Mouse (Mus musculus): ENCODE measurements at regions not wholly inside any gene's neighbourhood (a gene's known extent, or its start where the extent isn't known, plus 50 kb on each side); places are given as distances from the start of the nearest gene placed in this dataset.

DNA sequence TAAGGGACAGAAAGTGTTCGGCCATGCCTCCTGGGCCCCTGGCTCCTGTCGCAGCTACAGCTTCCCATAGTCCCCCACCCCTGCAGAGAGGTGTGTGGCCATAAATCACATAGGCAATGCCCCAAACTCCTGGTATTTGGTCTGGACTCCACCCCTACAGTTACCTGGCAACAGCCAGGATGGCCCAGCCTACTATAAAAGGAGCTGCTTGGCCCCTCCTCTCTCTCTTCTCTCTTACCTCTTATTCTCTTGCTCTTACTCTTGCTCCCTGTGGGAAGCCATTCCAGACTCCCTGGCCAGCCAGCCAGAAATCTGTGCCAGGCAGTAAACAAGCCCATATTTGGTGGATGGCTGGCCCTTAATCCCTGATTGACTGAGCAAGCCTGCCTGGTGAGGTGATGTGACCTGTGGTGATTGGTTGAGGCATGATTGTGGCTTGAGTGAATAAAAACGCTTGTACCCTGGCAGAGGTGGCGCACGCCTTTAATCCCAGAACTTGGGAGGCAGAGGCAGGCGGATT, 56.4 kb upstream of the Nap1l1 start:
- no peak for TF ChIP-seq ZC3H11A (IDR thresholded peaks at IDR 0.05; ENCODE audit: low read depth, low read length)
- TF ChIP-seq NRF1 (IDR thresholded peaks at IDR 0.05; ENCODE audit: insufficient read depth, low read depth, low read length, poor library complexity, severe bottlenecking), result no peak
- TF ChIP-seq SMC3 (IDR thresholded peaks at IDR 0.05; ENCODE audit: low read depth, low read length), result no peak
- TF ChIP-seq MEF2A (IDR thresholded peaks at IDR 0.05; ENCODE audit: extremely low read depth, insufficient replicate concordance, low read depth, low read length, poor library complexity, severe bottlenecking), result no peak
- TF ChIP-seq NELFE (IDR thresholded peaks at IDR 0.05; ENCODE audit: low read depth, low read length), result no peak
- TF ChIP-seq POLR2A (IDR thresholded peaks at IDR 0.05; ENCODE audit: control insufficient read depth in 1 of 2, insufficient read depth in 1 of 2, low read depth in 1 of 2, low read length in 2 of 2, poor library complexity in 1 of 2), result no peak
- no peak for TF ChIP-seq CTCF (IDR thresholded peaks at IDR 0.05 in 2 of 3, conservative IDR thresholded peaks at IDR 0.05 in 1 of 3; ENCODE audit: control insufficient read depth in 1 of 3, insufficient read depth in 1 of 3, low read depth in 2 of 3, low read length in 3 of 3, poor library complexity in 1 of 3, severe bottlenecking in 1 of 3)
- no peak for TF ChIP-seq UBTF (IDR thresholded peaks at IDR 0.05; ENCODE audit: borderline replicate concordance, insufficient read depth, low read depth, low read length)
- TF ChIP-seq TAL1 (IDR thresholded peaks at IDR 0.05; ENCODE audit: low read length), result no peak
- no peak for TF ChIP-seq EP300 (IDR thresholded peaks at IDR 0.05; ENCODE audit: low read depth in 1 of 2, low read length in 2 of 2)
- no peak for TF ChIP-seq GATA1 (IDR thresholded peaks at IDR 0.05; ENCODE audit: low read depth, low read length)
